Mouse (Mus musculus): ENCODE measurements around the gene Pms1. TPM values are rescaled to one million over a fixed set of nuclear protein-coding genes. Genes with fewer than 3 reads are reported as not detected.
"Not testable (repeated sequence)": the region's sequence is repeated elsewhere in the genome, so short reads cannot be mapped to it uniquely, and the experiment has no call there.

Gene Pms1
- total RNA-seq (2021), result 10 to 100 TPM; 10.8 to 11.1 TPM
- long read RNA-seq, partial matches to known transcripts, result 0 of 6 reads
- long read RNA-seq, other reads (novel, unspliced or antisense), result 3 of 6 reads

DNA sequence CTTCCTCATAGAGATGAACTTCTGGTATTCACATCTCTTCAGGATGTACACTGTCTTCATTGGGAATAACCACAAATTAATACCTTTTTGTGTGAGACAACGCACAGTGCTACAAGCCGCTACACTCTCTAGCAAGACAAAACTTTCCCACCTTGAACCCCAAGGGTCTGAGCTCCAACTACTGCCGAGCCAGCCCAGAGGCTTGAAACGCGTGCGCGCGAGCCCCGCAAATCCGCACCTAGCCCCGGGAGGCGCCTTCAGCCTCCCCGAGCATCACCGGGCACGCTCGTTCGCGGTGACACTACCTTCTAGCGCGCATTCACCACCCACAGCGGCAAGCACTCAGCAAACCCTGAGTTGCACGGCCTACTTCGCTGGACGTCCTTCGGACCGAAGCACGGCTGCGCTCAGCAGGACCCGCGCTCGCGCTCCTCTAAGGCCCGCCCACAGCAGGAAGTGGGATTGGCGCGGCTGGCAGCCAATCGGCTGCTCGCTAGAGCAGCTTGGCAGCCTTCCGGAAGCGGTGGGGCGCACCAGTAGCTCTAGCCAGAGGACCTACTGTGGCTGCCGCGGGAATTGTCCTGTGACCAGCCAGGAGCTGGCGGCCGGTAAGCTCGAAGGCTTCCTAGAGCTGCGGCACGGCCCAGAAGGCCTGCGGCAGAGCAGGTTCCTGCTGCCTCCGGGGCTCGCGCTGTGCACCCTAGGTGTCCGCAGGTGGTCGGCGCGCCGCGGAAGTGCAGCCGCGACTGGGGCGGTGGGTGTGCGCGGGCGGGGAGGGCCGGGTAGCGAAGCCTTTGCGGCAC is at the start of gene Pms1, which contains the start of the genes Ormdl1 and Gm28778:
Gene Pms1 (minus strand): TSS at position 438 of the 803 bp plus-strand sequence.
Gene Ormdl1 (plus strand): TSS at position 515 of the 803 bp plus-strand sequence.
Gene Gm28778 (plus strand): TSS at position 531 of the 803 bp plus-strand sequence.
- peak; percentile 96 to 98 for DNase-seq (ENCODE audit: low spot score in 2 of 2)

DNA sequence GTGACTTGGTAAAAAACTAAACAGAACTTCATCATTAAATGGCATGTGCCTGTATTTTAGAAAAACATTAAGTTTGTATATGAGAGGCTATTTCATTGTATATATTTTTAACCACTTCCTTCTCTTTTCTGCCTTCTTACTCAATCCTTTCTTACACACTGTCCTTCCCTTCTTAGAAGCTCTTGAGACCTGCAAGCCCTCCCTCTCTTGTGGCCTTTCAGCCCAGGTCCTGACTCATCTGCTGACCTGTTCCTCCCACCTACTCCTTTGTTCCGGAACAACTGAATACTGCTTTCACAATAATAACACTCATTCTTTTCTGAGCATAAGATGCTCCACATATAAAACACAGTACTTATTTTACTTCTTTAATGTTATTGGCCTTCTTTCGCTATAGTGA is 44.3 kb upstream of the Pms1 start:
- DNase-seq (ENCODE audit: low spot score in 2 of 2), result no peak

DNA sequence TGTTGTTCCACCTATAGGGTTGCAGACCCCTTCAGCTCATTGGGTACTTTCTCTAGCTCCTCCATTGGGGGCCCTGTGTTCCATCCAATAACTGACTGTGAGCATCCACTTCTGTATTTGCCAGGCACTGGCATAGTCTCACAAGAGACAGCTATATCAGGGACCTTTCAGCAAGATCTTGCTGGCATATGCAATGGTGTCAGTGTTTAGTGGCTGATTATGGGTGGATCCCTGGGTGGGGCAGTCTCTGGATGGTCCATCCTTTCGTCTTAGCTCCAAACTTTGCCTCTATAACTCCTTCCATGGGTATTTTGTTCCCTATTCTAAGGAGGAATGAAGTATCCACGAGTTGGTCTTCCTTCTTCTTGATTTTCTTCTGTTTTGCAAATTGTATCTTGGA is 40.6 kb upstream of the Pms1 start:
- not testable (repeated sequence) for DNase-seq (ENCODE audit: low spot score in 2 of 2)

DNA sequence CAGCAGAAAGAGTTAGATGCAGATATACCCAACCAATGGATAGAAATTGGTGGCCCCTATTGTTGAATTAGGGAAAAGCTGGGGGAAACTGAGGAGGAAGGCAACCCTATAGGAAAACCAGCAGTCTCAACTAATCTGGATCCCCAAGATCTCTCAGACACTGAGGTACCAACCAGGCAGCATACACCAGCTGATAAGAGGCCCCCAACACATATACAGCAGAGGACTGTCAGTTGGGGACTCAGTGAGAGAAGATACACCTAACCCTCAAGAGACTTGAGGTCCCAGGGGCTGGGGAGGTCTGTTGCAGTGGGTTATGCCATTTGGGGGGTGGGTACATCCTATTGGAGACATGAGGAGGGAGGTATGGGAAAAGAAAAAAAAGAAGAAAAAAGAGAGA is 38.6 kb upstream of the Pms1 start:
- no peak for DNase-seq (ENCODE audit: low spot score in 2 of 2)

DNA sequence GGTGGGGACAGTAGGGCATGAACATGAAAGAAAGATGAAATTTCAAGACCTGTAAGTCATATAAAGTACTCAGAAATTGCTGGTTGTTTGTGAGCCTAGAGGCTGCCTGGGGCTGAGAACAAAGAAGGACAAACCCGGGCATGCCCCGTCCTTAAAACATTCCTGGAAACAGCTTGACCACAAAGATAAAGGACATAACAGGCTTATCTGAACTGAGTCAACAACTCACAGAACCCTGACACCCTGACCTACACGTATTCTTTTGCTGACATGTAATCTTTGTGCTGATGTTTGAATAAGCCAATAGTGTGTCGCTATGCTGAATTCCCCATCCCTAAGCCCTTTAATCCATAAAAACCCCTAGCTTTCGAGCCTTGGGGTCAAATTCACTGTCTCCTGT is 36.7 kb upstream of the Pms1 start:
- not testable (repeated sequence) for DNase-seq (ENCODE audit: low spot score in 2 of 2)

DNA sequence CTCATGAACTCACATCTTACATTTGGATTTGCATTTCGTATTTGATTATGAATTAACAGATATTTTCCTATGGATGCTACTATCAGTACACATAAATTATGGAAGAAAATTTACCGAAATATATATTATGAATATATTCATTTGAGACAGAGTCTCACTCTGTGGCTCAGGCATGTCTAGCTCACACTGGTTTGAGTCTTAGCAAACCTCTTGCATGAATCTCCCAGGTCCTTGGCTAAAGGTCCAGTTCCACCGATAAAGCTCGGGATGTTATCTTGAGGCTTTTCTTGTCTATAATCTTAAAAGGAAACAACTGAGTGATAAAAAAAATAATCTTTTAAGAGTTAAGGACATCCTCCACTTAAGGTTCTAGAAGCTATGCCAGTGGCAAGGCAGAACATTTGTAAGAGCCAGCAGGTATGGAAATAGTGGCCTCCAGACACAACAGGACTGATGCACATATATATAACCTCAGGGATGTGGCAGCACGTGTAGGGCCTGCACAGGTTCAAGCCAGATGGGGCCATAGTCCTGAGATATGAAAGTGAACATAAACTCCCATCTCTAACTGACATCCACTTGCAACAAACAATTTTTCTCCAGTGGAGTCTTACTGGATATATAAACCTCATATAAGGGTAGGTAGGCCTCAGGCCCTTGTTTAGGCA is 28.1 kb upstream of the Pms1 start:
- DNase-seq (ENCODE audit: low spot score in 2 of 2), result no peak

DNA sequence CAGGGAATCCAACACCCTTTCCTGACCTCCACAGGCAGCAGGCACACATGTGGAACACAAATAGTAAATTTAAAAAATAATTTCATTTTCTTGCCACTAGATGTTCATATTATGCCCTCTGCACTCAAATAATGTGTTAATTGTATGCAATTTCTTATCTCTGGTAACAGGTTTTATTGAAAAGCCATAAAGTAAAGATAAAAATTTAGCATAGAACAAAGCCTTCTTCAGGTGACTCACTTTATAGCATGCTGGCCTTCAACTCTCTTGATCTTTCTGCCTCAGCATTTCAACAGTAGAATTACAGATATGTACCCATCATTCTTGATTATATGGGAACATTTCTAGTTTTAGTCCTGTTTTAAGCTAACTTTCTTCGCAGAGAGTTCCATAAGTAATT is 27.5 kb upstream of the Pms1 start:
- DNase-seq (ENCODE audit: low spot score in 2 of 2), result no peak

DNA sequence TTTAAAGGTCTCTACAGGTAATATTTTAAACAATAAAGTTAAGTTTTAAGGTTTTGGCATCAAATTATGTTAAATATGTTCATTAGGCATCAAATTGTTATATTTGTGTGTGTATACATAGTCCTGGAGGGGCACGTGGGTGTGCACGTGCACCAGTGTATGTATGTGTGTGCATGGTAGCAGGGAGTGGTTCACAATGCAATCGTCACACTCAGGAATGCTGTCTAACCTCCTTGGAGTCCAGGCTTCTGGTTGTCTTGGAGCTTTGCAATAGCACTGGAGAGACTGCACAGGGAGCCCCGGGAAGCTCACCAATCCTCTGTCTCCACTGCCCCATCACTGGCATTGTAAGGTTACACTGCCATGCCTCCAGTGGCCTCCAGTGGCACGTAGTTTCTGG is 26.4 kb upstream of the Pms1 start:
- no peak for DNase-seq (ENCODE audit: low spot score in 2 of 2)

DNA sequence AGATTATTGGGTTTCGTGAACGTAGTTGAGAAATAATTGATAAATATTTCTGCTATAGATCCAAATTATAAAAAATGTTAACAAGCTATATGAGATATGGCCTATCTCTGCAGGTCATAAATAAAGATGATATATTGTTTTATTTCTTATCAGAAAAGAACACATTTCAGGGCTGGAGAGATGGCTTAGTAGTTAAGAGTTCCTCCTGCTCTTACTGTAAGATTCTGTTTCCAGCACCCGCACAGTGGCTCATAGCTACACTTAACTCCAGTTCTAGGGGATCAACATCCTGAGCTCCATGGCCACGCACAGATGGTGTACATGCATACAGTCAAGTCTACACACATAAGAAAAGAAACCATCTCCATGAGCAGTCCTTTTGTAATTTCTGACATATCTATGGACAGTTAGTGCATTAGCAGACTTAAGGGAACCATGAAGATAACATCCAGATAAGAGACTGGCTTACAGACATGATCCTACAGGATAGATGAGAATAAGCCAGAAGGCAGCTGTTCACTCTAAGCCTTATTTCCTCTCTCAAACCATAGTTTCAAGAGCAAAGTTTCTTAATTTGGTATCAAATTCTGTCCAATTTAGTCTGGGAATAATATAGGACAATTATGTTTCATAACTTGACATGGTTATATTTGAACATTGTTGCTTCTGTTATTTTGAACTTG is 25.0 kb upstream of the Pms1 start:
- no peak for DNase-seq (ENCODE audit: low spot score in 2 of 2)

DNA sequence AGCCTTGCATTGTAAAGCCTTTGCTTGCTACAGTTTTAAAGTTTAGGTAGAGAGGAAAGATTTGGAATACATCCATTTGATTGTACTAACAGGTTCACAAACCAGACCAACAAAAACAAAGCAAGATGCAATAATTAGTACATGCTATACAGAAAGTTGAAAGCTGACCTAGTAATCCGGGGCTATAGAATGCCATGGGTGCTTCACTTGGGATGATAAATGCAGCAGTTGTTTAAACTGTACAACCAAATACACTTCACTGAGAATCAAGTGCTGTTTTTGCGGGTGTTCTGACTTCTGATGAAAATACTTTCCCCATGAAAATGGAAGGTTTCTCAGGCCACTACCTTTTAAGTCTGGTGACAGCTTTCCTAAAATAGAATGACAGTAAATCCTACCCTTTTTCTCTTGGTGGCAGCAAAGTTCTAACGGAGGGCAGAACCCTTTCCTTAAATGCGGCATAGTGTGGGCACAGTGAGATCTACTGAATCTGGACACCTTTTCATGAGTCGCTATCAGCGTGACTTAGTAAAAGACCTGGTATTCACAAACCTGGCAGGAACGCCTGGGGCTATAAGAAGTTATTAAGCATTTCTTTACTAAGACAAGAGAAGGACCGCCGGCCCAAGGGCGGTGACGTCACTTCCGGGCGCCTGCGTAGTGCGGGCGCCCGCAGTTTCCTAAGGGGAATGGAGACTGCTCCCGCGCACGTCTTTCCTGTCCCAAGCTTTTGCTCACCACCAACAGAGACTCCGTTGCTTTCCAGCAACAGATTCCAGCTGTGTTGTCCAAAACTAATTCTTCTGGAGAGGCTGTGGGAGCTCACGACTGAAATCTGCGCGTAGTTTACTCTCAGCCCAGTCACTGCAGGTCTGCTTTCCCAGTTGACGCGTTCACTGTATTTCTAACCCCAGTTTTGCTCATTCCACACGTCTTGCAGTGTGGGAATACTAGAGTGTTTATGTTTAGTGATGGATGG is 16.5 kb upstream of the Pms1 start, which contains the start of gene Osgepl1:
Gene Osgepl1 (plus strand): TSS at position 636 of the 979 bp plus-strand sequence.
- DNase-seq (ENCODE audit: low spot score in 2 of 2), result peak; percentile 79 to 85

DNA sequence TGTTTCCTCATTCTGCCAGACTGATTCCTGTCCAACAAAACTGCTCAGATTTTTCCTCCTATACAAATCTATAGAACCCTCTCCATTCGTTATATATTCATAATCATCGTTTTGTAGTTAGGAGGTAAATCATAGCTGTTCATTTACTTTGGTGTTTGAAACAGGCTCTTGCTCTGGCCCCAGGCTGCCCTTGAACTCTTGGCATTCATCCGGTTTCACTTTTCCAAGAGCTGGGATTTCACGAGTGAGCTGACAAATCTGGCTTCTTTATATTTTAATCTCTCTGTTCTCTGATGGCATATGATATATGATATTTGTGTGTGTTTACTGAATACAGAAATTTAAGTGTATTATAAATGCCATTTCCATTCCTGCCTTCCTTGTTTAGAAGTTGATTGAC is 3.7 kb upstream of the Pms1 start:
- no peak for DNase-seq (ENCODE audit: low spot score in 2 of 2)

DNA sequence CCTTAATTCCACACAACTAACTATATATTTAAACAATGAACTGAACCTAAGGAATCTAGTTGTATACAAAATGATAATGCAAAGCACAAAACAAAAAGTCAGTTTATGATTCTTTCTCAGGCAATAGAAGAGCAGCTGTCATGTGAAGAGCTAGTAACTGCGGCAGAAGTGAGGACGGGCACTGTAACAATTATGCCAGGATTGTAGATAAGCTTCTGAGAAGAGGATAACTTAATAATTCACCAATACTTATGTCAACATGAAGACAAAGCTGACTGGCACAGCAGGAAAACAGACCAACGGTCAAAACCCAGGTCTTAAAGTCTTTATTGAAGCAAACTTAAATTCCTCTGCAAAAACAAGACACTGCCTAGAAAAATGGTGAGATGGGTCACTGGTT is 5.6 kb downstream of the Pms1 start:
- no peak for DNase-seq (ENCODE audit: low spot score in 2 of 2)

DNA sequence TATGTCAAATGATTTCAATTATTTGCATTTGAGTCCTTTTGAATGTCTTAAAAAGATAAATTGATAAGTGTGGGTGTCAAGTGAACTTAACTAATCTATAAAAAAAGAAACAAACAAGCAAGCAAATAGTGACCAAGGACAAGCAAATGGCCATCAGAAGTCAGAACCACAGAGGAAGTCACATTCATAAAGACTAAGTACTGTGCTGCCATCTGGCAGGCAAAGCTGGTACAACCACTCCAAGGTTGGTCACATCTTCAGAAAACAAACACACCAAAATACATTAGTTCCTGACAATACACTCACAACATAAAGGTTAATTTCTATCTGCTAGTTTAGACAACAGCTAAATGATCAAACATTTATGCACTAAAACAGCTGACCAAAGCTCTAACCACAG is 24.2 kb downstream of the Pms1 start:
- DNase-seq (ENCODE audit: low spot score in 2 of 2), result peak; percentile 48 to 54

DNA sequence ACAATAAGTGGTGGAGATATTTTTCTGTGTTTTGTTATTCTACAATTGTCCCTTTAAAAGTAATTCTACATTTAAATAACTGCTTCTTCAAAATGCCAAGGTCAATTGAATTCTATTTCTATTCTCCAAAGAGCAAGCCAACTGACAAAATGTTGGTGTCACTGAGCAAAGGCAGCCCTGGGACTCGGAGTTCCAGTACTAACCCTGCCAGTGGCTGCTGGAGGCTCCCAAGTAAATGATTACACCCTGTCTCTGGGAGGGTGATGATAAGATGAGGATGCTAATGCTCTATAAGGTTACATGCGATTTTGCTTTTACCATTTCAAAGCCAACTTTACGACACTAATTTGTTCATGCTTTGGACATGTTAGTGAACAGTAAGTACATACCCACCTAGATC is 26.9 kb downstream of the Pms1 start:
- no peak for DNase-seq (ENCODE audit: low spot score in 2 of 2)

DNA sequence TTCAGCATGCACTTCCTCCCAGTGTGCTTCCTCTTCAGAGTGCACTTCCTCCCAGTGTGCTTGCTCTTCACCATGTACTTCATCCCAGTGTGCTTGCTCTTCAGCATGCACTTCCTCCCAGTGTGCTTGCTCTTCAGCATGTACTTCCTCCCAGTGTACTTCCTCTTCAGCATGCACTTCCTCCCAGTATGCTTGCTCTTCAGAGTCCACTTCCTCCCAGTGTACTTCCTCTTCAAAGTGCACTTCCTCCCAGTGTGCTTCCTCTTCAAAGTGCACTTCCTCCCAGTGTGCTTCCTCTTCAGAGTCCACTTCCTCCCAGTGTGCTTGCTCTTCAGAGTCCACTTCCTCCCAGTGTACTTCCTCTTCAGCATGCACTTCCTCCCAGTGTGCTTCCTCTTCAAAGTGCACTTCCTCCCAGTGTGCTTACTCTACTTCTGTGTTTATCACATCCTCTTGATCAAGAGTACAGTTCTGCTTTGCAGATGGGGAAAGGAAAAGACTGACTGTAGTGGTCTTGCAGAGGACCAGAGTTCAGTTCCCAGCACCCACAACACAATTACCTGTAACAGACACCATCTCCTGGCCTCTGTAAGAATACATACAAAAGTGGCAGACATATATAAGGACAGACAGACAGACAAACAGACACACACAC is 31.7 kb downstream of the Pms1 start:
- not testable (repeated sequence) for DNase-seq (ENCODE audit: low spot score in 2 of 2)

DNA sequence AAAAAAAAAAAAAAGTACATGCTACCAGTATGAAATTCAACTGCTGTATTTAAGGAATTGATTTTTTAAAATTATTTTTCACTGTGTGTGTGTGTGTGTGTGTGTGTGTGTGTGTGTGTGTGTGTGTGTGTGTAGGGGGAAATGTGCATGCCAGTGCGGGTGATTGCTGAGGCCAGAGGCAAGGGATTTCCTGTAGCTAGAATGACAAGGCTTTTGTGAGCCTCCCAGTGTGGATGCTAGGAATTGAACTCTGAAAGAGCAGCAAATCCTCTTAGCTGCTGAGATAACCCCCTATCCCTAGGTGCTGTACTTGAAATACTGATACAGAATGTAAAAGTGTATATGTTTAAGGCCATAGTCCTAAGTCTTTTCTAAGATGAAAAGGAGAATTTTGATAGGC is 70.8 kb downstream of the Pms1 start:
- DNase-seq (ENCODE audit: low spot score in 2 of 2), result no peak

DNA sequence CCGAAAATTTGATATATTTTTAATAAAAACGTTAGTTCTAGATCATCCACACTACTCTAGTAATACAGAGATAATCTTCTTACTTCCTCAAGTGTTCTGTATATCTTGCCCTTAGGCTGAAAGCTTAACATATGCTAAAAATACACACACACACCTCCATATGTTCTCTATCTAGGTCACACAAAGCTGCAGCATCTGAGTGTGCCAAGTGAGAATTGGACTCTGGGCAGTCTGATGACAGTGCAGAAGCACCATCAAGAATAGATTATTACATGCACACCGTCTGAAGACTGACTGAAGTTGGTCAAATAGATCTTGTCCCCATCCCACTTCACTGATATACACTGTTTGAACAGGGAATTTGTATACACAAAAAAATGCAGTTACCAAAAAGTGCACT is 71.2 kb downstream of the Pms1 start:
- no peak for DNase-seq (ENCODE audit: low spot score in 2 of 2)

DNA sequence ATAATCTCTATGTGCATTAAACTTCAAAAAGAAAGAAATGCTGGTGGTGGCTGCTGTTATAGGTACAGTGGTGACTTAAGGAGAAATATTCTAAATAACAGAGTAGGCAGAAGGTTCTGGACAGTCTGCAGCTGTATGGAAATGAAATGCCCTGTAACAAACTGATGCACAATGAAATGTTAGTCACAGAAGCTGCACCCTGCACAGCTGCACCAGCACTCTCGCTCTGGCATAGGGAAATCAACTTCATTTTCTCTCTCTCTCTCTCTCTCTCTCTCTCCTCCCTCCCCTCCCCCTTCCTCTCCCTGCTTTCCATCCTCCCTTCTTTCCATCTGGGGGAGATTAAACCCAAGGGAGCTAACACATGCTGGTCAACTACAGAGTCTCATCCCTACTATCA is 72.0 kb downstream of the Pms1 start:
- no peak for DNase-seq (ENCODE audit: low spot score in 2 of 2)

DNA sequence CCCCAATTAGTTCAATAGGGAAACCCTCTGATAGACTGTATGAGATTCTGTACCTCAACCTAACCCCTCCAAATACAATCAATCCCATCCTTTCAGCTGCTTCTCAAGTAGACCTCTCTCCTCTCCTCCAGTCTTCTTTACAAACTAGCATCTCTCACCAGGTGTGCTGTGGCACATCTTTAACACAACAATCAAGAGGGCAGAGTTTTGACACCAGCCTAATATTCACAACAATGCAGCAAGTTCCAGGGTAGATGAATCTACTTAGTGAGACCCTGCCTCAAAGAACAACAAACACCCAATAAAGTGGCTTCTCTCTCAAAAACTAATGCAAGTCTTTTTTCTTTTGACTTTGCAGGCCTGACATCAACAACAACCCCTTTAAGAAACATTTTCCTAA is 86.7 kb downstream of the Pms1 start:
- no peak for DNase-seq (ENCODE audit: low spot score in 2 of 2)

DNA sequence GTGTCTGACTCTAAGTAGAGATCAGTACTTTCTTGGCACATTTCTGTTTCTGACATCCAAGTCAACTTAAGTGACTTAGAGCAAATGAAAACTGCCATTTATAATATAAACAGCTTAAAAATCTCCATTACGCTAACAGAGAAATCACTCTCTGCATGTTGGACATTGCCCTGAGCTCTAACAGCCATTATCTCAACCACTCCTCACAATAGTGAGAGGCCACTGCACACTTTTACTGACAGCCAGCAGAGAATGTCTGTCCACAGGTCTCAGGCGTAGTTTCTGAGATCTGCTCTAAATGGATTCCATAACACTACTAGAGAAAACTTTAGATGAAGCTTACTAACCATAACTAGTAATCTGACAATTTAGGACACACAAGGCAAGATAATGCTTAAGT is 92.9 kb downstream of the Pms1 start:
- DNase-seq (ENCODE audit: low spot score in 2 of 2), result no peak

All from layer of hippocampus, postnatal 10 days (tissue).